Comparison of ENCODE assay signal across 9 mouse cellular contexts in genomic region chr11:83271951-83272843, GRCm38 (mm10). TPM values are rescaled to one million over a fixed set of nuclear protein-coding genes. Genes with fewer than 3 reads are reported as not detected.
DNase-seq lines count a peak whose midpoint lies in the region; ATAC-seq and TF ChIP-seq lines count a peak whose summit lies in the region.
"Had no signal": no experiment of that assay in that cellular context is flagged by ENCODE, and none has a peak within 500 bp of the region (broad histone marks: within the 10 kb centered on the region; RNA-seq: fewer than 3 reads in every experiment).

No protein-coding gene starts in this region.

- no peaks in the 10 kb centered on the region for H3K36me3 ChIP-seq in heart, embryonic 14.5 days (ENCODE audit: control insufficient read depth, insufficient read depth, low read length)
- H3K36me3 ChIP-seq in embryonic facial prominence, embryonic 10.5 days (replicated peaks): no peaks in the 10 kb centered on the region
- H3K36me3 ChIP-seq in kidney, postnatal 0 days (ENCODE audit: insufficient read depth, low read length): no peaks in the 10 kb centered on the region
- H3K36me3 ChIP-seq in midbrain, embryonic 12.5 days: no peaks in the 10 kb centered on the region
- H3K36me3 ChIP-seq: embryonic facial prominence, embryonic 12.5 days had no signal

- WGBS in heart, embryonic 14.5 days: 7% methylated on average over 2 of the region's 2 CpGs
- 25% methylated on average over 2 of the region's 2 CpGs for WGBS in embryonic facial prominence, embryonic 10.5 days
- WGBS in kidney, postnatal 0 days: 21% methylated on average over 2 of the region's 2 CpGs
- WGBS in midbrain, embryonic 12.5 days: 14% methylated on average over 2 of the region's 2 CpGs

- peak; percentile 53 for TF ChIP-seq CTCF in kidney, postnatal 0 days (IDR thresholded peaks at IDR 0.05; ENCODE audit: low read depth)

- peak overlapping the region in 1 of 2 experiments; percentile 78; a peak in 2 of 4 replicates for H3K27ac ChIP-seq in heart, embryonic 14.5 days (replicated peaks in 1 of 2; ENCODE audit: control insufficient read depth in 1 of 2, insufficient read depth in 1 of 2, low read depth in 2 of 2, low read length in 2 of 2)
- H3K27ac ChIP-seq in embryonic facial prominence, embryonic 10.5 days (replicated peaks): no peak overlapping the region
- H3K27ac ChIP-seq in kidney, postnatal 0 days: no peak overlapping the region
- H3K27ac ChIP-seq in midbrain, embryonic 12.5 days (replicated peaks): no peak overlapping the region; the same call in 1 of the 2 replicates

- H3K9ac ChIP-seq in heart, embryonic 14.5 days (ENCODE audit: low read length): peak overlapping the region; percentile 21; the same call in 1 of the 2 replicates
- no peak overlapping the region for H3K9ac ChIP-seq in kidney, postnatal 0 days (ENCODE audit: low read depth, low read length)
- no peak overlapping the region for H3K9ac ChIP-seq in midbrain, embryonic 12.5 days (replicated peaks)

- intact Hi-C loops in heart, postnatal 36 days (cut with DNase I): loop anchor here (2.0 kb wide), 1 partner anchor 19 kb away; no protein-coding TSS in a partner anchor
- intact Hi-C loops in gastrocnemius, postnatal 14 days (cut with DNase I; ENCODE audit: low total_unique reads): no loop called here

- no peaks in the 10 kb centered on the region for H3K4me1 ChIP-seq in heart, embryonic 14.5 days (ENCODE audit: control insufficient read depth in 2 of 2, insufficient read depth in 2 of 2, low read length in 2 of 2)
- H3K4me1 ChIP-seq in embryonic facial prominence, embryonic 10.5 days: 0 out of 2 replicates have a peak, but pooled peaks cover 4% of the 10 kb centered on the region
- no peaks in the 10 kb centered on the region for H3K4me1 ChIP-seq in kidney, postnatal 0 days (replicated peaks; ENCODE audit: insufficient read depth, low read length)
- no peaks in the 10 kb centered on the region for H3K4me1 ChIP-seq in midbrain, embryonic 12.5 days
- H3K4me1 ChIP-seq: embryonic facial prominence, embryonic 12.5 days had no signal

- no peaks in the 10 kb centered on the region for H3K9me3 ChIP-seq in heart, embryonic 14.5 days (ENCODE audit: control insufficient read depth, low read length)
- no peaks in the 10 kb centered on the region for H3K9me3 ChIP-seq in embryonic facial prominence, embryonic 10.5 days
- H3K9me3 ChIP-seq in kidney, postnatal 0 days (replicated peaks; ENCODE audit: low read length): no peaks in the 10 kb centered on the region
- no peaks in the 10 kb centered on the region for H3K9me3 ChIP-seq in midbrain, embryonic 12.5 days
- H3K9me3 ChIP-seq: embryonic facial prominence, embryonic 12.5 days had no signal

- H3K4me2 ChIP-seq in heart, embryonic 14.5 days (ENCODE audit: low read length): peak overlapping the region; percentile 66
- no peak overlapping the region for H3K4me2 ChIP-seq in kidney, postnatal 0 days (ENCODE audit: low read length)
- H3K4me2 ChIP-seq in midbrain, embryonic 12.5 days (replicated peaks): no peak overlapping the region

- H3K27me3 ChIP-seq in heart, embryonic 14.5 days (ENCODE audit: control insufficient read depth, insufficient read depth, low read length): no peaks in the 10 kb centered on the region
- 0 out of 2 replicates have a peak, but pooled peaks cover 13% of the 10 kb centered on the region for H3K27me3 ChIP-seq in embryonic facial prominence, embryonic 10.5 days (replicated peaks; ENCODE audit: low read depth, poor library complexity, severe bottlenecking)
- no peaks in the 10 kb centered on the region for H3K27me3 ChIP-seq in kidney, postnatal 0 days (ENCODE audit: insufficient read depth, low read length)
- H3K27me3 ChIP-seq in midbrain, embryonic 12.5 days: no peaks in the 10 kb centered on the region
- H3K27me3 ChIP-seq: embryonic facial prominence, embryonic 12.5 days had no signal

- ATAC-seq in heart, embryonic 14.5 days (ENCODE audit: insufficient number of reproducible peaks, insufficient read depth, low FRiP score, low read depth): no peak
- ATAC-seq in kidney, postnatal 0 days (replicated peaks; ENCODE audit: low FRiP score, low read depth): no peak
- peak; percentile 42 for ATAC-seq in midbrain, embryonic 12.5 days (ENCODE audit: low FRiP score, low read depth)

- no peak for DNase-seq in heart, postnatal 36 days
- DNase-seq in ES-CJ7 (ENCODE audit: low read depth, low spot score): peak; percentile 56
- peak; percentile 27 for DNase-seq in embryonic facial prominence, embryonic 10.5 days (ENCODE audit: low spot score)
- peak; percentile 61 for DNase-seq in kidney, postnatal 0 days (ENCODE audit: low spot score)
- no peak for DNase-seq in urinary bladder, adult 2 months (ENCODE audit: low spot score)
- DNase-seq in gastrocnemius, postnatal 14 days: no peak

- H3K4me3 ChIP-seq in heart, embryonic 14.5 days (ENCODE audit: control insufficient read depth in 1 of 2, insufficient read depth in 1 of 2, low read depth in 1 of 2, low read length in 2 of 2): peak overlapping the region in 1 of 2 experiments; percentile 61; a peak in 1 of 4 replicates
- no peak overlapping the region for H3K4me3 ChIP-seq in embryonic facial prominence, embryonic 10.5 days
- no peak overlapping the region for H3K4me3 ChIP-seq in kidney, postnatal 0 days (replicated peaks; ENCODE audit: low read depth, low read length)
- H3K4me3 ChIP-seq in midbrain, embryonic 12.5 days: no peak overlapping the region

RNA-seq across cellular contexts. Expression of gene Slfn14, which starts 14.3 kb away (rescaled TPM):
- polyA plus RNA-seq in heart, embryonic 14.5 days (2014; fragmentation: Nextera tagmentation; extraction: Ambion mirVana): 0.15 and 0.32 TPM in 2 replicates
- under 1 TPM; 0.11 TPM for total RNA-seq in heart, postnatal 36 days (2021)
- 0.09 and 0.37 TPM in 2 replicates for polyA plus RNA-seq in embryonic facial prominence, embryonic 10.5 days (2016; fragmentation: Nextera tagmentation; extraction: Ambion mirVana)
- 0.08 TPM in 1 of 2 replicates, not detected in the other for polyA plus RNA-seq in kidney, postnatal 0 days (2015; fragmentation: Nextera tagmentation; extraction: Ambion mirVana)
- polyA plus RNA-seq in midbrain, embryonic 12.5 days (2016; fragmentation: Nextera tagmentation; extraction: Ambion mirVana): 0.55 and 0.83 TPM in 2 replicates
- polyA plus RNA-seq in urinary bladder, adult 2 months (2012; rRNA removed): 0.01 TPM in 1 of 2 replicates, not detected in the other
- total RNA-seq in gastrocnemius, postnatal 14 days (2021): not detected

RNA-seq across cellular contexts. Expression of gene Ap2b1, which starts 26.6 kb away (rescaled TPM):
- polyA plus RNA-seq in heart, embryonic 14.5 days (2014; fragmentation: Nextera tagmentation; extraction: Ambion mirVana): 44.6 and 46.5 TPM in 2 replicates
- total RNA-seq in heart, postnatal 36 days (2021): 10 to 100 TPM; 44.9 to 46.1 TPM
- 64.9 and 71.3 TPM in 2 replicates for polyA plus RNA-seq in embryonic facial prominence, embryonic 10.5 days (2016; fragmentation: Nextera tagmentation; extraction: Ambion mirVana)
- 42.4 and 45.1 TPM in 2 replicates for polyA plus RNA-seq in kidney, postnatal 0 days (2015; fragmentation: Nextera tagmentation; extraction: Ambion mirVana)
- polyA plus RNA-seq in midbrain, embryonic 12.5 days (2016; fragmentation: Nextera tagmentation; extraction: Ambion mirVana): 107 and 109 TPM in 2 replicates
- polyA plus RNA-seq in urinary bladder, adult 2 months (2012; rRNA removed): 37.1 and 46.7 TPM in 2 replicates
- total RNA-seq in gastrocnemius, postnatal 14 days (2021): 10 to 100 TPM; 34.3 to 35.7 TPM

RNA-seq across cellular contexts. Expression of gene Pex12, which starts 30.2 kb away (rescaled TPM):
- 9.0 and 9.2 TPM in 2 replicates for polyA plus RNA-seq in heart, embryonic 14.5 days (2014; fragmentation: Nextera tagmentation; extraction: Ambion mirVana)
- 10 to 100 TPM in 1 of 2 experiments, 1 to 10 TPM in 1; 7.9 to 11.8 TPM for total RNA-seq in heart, postnatal 36 days (2021)
- polyA plus RNA-seq in embryonic facial prominence, embryonic 10.5 days (2016; fragmentation: Nextera tagmentation; extraction: Ambion mirVana): 13.2 and 15.2 TPM in 2 replicates
- 12.2 and 12.7 TPM in 2 replicates for polyA plus RNA-seq in kidney, postnatal 0 days (2015; fragmentation: Nextera tagmentation; extraction: Ambion mirVana)
- polyA plus RNA-seq in midbrain, embryonic 12.5 days (2016; fragmentation: Nextera tagmentation; extraction: Ambion mirVana): 19.7 and 20.1 TPM in 2 replicates
- polyA plus RNA-seq in urinary bladder, adult 2 months (2012; rRNA removed): 10.6 and 11.0 TPM in 2 replicates
- 10 to 100 TPM; 11.1 to 13.8 TPM for total RNA-seq in gastrocnemius, postnatal 14 days (2021)

Comparison
In these comparisons a context has a peak if more than half of its experiments do, and no peak if none do; other contexts are left out.
1. DNase-seq: peak in ES-CJ7 (single experiment), embryonic facial prominence, embryonic 10.5 days (single experiment) and kidney, postnatal 0 days (single experiment); none in heart, postnatal 36 days (0 of 2), urinary bladder, adult 2 months (single experiment) and gastrocnemius, postnatal 14 days (single experiment).